Mouse (Mus musculus) T-helper 17 cell (primary cell): ENCODE measurements around the gene Dpf3.

ENCODE experiments used
- in situ Hi-C, 2 experiments: fragments of 300-600 bp; cut with MboI, MseI; formaldehyde crosslinking; loops; 1 replicate in 1 of 2; 2 replicates in 1 of 2; pipeline ENCODE4 v1.15.1; 2025; ENCODE audit warnings: high pct_unique_total_duplicates in 2 of 2

The Dpf3 gene

DNA sequence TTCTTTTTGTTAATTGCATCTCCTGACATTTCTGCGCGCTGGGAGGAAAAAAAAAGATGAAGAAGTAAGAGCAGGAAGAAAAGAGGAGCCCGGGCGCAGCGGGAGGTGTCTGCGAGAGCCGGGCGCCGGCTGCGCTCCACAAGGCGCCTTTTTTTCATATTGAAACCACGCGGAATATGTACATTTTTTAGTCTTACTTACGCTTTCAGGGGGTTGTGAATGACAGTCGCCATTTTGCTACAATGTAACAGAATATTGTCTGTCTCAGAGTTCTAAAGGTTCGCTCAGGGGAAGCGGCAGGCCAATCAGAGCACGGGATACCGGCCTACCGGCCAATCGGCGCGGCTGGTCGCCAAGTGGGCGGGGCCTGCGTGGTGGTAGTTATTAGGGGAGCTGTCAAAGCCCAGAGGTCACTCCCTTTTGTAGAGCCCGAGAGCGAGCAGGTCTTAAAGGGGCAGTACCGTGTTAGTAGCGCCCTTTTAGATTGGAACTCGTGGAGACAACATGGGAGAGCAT, at the start of gene Dpf3:
Gene Dpf3, minus strand, starts transcription at position 241 of the 516 bp plus-strand sequence.
- in situ Hi-C loops, result loop anchor here in 1 of 2 experiments (10.0 to 25.0 kb wide), 2 partner anchors 375 to 1323 kb away; partner anchors contain the start of gene Sipa1l1

DNA sequence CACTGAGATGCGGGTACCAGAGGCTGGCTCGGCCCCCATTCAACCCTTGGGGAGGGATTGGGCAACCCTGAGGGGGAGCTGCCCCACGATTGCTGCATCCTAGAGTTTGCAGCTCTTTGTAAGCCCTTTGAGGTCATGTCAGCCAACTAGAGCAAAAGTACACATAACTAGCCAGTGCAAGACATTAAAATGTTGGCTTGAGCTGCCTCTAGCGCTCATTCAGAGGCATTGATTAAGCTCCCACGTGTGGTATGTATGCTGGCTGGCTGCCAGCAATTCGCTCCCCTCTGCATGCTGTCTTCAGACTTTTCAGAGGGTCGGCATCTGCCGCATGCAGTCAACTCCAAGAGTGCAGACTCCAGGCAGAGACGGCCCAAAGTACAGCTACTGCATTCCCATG, 48.5 kb upstream of the Dpf3 start:
- in situ Hi-C loops, result no loop called here

DNA sequence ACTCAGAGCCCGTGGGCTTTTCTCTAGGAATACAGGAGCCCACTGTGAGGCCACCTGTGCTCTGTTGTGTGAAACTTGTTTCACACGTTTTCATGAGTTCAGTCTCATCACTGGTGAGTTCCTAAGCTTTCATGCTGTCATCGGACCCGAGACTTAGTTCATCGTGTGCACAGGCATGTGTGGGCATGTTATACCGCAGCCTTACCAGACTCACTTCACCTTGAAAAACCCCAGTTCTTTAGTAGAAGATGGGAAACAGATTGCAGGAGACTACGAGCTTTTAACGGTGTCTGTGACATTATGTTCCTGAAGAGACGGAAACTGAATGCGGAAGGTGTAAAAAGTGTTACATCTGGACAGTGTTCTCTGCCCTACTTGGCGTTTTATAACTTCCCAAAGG, 47.9 kb upstream of the Dpf3 start:
- in situ Hi-C loops, result no loop called here

DNA sequence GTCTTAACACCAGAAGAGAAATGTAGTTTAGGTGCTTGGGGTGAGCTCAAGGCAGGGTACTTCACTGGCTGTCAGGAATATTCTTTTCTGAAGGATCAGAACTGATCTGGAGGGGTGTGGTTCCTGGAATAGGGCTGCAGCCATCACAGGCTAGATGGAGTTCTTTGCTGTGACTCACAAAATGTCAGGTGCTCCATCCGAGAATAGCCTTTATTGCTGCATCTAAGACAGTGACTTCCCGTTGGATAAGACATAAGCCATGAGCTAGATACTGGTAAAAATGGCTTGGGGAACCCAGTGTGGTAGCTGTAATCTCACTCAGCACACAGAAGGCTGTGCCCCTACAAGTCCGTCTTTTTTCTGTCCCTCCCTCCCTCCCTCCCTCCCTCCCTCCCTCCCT, 46.7 kb upstream of the Dpf3 start:
- in situ Hi-C loops, result no loop called here

DNA sequence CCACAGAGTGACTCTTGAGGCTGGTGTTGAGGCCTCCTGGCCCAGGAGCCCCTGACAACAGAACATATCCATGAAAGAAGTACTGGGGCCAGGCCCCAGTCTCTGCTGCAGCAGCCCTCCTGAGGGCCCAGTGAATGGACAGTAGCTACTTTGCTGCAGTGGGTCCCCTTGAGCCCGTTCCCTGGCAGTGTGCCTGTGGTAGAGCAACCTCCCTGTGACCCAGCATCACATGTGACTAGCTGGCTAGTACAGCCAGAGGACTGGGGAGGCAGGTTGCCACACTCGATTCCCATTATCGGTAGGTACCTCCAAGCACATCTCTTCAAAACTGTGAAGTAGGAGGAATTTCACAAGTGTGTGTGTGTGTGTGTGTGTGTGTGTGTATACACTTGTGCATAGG, 45.5 kb upstream of the Dpf3 start:
- in situ Hi-C loops, result no loop called here

DNA sequence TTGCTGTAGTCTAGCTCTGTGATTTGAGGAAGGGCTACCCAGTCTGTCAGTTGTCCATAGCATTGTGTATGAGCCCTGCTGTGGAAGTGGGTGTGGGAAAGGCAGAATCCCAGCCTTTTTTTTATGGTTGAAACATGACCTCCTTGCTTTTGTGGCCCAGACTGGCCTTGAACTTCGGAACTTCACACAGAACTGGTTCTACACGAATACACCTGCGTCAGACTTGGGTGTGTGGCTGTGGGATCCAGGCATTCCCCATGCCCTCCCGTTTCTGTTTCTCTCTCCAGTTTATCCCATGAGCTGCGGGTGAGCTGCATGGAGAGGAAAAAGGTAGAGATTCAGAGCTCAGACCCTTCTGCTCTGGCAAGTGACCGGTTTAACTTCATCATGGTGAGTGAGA, 44.5 kb upstream of the Dpf3 start:
- in situ Hi-C loops, result no loop called here

DNA sequence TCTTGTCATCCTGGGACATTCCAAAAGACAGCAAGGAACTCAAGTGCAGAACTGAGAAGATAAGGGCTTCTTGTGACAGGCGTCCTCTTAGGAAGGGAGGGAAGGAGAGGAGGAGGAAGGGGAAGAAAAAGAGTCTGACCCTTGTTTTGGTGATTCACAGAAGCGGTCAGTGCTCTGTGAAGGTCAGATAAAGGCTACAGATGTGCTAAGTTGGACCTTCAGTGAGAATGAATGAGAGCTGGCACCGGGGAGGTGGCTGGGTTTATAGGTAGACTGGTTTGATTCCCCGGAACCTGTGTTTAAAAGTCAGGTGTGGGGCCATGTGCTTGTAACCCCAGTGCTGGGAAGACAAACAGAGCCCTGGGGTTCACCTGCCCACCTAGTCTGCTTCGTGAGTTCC, 41.1 kb upstream of the Dpf3 start:
- in situ Hi-C loops, result no loop called here

DNA sequence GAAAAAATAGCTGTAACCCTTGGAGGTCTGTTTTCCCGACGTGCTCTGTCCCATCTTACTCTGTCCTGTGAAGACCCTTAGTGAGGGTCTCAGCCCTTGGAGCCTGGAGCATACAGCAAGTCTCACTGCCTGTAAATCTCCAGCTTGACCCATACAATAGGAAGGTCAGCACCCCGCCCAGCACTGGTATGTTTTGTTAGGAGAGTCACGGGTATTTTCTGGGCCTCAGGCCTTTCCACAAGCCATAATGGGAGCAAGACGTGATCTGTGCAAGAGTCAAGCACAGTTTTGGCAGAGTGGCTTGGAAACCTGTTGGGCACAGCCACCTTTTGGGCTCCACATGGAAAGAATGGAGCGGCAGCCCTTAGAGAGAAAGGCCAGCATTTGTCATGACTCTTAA, 40.3 kb upstream of the Dpf3 start:
- in situ Hi-C loops, result no loop called here

DNA sequence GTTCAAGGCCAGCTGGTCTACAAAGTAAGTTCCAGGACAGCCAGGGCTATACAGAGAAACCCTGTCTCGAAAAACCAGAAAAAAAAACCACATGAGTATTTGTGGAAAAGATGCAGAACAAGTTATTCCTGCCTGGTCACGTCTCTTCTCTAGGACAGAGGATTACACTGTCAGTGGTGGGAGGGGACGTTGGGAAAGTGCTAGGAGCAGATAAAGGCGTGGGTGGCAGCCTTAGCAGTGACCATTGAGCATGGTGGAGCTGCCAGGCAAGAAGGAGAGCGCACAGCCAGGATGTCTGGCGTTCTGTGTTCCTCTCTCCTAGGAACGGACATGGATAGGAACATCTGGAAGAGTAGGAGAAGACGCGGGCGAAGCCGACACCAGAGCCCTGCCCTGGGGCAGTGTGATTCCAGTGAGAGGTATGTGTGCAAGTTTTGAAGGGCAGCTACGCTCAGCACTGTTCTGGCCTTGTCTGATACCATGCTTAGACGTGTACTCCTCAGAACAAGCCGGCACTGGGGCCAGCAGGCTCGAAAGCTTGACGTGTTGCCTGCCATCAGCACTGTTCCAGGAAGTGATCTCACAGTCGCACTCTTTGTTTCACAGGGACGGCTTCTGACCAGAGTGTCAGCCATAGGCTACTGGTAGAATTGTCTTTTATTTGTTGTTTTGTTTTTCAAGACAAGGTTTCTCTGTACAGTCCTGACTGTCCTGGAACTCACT, 38.5 kb upstream of the Dpf3 start:
- in situ Hi-C loops, result no loop called here

DNA sequence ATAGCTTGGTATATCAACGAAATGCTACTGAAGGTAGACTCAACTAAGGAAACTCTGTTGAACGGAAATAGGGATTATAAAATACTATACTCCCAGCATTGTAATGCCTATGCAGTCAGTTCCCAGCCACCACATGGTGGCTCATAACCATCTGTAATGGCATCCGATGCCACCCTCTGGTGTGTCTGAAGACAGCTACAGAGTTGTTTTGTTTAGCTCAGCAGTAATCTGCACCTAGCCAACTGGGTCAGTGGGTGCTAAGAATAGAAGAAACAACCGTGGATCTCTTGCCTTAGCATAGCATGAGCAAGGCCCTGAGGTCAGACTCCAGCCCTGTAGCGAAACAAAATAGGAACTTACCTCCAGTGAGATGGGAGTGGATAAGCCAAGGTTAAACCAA, 36.8 kb upstream of the Dpf3 start:
- in situ Hi-C loops, result no loop called here

DNA sequence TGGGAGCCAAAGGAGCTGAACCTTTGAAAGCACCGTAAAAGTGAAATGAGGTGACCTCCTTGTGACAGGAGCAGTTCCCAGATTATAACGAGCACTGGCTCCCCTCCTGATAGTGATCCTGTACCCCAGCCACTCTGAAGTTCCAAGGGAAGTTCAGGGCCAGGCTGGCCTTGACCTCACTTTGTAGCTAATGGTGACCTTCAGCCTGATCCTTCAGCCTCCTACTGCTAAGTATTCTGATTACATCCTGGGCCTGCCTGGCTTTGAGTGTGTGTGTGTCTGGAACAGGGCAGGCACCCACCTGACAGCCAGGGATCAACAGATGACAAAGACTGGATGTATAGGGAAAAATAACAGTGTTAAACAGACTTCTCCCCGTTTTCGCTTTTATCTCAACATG, 36.4 kb upstream of the Dpf3 start:
- in situ Hi-C loops, result no loop called here

DNA sequence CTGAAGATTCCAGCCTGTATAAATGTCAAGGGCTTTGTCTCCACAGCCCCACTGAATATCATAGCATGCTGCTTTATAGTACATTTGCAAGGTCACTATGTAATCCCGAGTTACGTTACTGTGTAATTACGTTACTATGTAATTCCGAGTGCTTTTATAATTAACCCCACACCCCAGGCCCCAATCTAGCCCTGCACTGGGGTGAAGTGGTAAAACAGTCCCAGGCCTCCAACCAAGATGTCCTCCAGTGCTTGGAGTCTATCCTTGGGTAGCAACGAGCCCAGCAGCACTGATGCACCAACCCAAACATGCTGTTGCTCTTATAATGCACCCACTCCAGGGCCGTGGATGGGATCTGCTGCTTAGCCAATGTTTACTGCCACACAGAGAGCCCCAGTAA, 35.5 kb upstream of the Dpf3 start:
- in situ Hi-C loops, result no loop called here

DNA sequence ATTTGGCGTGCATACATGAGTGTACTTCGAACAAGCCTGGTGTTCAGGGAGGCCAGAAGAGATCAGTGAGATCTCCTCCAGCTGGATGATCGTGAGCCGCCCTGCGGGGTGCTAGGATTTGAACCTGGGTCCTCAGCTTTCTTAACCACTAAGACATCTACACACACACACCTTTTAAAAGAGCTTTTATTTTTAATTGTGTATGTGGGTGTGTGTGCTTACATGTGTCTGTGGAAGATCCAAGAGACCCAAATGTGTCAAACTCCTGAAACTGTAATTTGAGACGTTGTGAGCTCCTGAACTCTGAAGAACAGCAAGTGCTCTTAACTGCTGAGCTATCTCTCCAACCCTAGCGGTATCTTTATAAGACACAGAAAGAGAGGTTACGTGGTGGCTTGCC, 33.6 kb upstream of the Dpf3 start:
- in situ Hi-C loops, result no loop called here

DNA sequence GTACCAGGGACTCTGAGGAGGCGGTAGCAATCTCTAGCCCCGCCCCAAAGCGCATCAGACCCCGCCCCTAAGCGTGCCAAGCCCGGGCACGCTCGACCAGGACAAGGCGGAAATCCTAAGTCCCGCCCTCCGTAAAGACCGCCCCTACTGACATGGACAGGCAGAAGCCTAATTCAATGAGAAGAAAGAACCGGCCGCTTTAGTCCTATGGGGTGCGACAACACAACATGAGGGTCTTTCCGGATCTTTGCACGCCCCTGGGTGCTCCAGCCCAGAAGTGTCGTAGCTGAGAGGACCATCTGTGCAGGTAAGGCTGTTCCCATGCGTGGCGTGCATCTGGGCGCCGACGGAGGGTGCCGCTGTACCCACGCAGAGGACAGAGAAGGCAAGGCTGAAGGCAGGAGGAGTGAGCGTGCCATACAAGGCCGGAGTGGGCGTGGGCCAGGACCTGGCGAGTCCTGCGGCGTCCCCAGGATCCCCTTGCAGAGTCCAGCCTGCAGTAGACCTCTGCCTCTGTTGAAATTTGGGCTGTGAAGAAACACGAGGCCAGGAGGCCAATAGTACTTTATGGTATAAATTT, 32.9 kb upstream of the Dpf3 start, which contains the start of gene Dcaf4:
Gene Dcaf4, plus strand, starts transcription at position 156 of the 580 bp plus-strand sequence.
- in situ Hi-C loops, result no loop called here

DNA sequence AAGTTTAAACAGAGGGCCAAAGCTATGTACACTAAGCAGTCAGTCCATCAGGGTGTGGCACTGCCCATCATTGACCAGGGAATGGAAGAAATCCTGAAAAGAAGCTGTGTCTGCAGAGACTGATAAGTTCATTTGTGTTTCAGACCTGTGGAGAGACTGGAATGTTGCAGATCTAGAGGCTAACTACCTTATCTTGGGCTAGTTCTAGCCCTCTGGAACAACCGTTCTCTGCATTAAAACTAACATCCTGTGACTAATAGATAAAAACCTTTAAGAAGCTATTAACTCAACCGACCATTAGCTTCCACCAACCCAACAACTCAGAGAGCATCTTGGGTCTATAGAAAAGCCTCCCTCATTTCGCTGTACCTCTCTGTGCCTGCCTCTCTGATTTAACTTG, 30.1 kb upstream of the Dpf3 start:
- in situ Hi-C loops, result no loop called here

DNA sequence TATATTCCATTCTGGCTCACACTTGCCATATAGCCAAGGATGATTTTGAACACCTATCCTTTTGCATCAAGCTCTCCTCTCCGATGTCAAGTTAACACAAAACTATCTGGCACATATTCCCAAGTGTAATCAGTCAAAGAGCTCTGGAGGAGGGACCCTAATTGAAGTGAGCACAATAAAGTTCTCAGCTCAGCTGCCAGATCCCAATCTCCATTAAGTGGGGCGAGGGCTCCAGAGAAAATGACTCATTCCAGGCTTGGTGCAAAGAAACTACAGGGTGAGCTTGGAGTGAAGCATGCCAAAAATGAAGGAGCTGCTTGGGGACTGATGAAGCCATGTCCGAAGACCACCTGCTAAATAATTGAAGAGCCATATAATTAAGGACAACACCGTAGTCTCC, 26.7 kb upstream of the Dpf3 start:
- in situ Hi-C loops, result no loop called here

DNA sequence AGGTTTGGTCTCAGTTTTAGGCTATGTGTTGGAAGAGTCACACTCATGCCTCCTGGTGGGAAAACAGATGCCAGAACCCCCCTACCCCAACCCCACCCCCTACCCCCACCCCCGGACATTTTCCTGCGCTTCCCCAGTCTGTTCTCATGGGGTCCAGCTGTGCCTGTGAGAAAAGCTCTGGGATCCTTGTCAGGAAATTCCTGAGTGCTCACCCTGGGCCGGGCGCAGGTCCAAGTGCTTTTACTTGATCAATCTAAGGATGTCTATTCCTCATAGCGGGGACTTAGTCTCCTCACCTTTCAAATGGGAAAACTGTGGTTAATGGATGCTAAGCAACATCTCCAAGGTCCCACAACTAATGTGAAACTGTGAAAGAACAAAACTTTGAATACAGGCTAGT, 25.7 kb upstream of the Dpf3 start:
- in situ Hi-C loops, result no loop called here

DNA sequence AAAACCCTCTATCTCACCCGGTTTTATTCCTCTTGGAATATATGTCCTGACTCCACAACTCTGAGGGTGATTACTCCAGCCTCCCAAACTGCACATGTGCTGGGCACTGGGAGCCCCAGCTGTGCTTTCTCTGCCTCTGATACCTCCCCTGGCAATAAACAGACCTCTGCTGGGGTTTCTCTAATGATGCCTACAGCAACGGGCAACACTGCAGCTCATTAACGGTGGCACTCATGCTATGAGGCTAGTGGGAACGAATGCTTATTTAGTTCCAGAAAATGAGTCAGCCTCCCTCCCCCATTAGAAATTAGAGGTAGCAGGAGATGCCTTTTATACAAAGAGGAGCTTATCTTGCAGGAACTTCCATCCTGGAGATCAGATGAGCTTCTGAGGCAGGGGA, 25.3 kb upstream of the Dpf3 start:
- in situ Hi-C loops, result no loop called here

DNA sequence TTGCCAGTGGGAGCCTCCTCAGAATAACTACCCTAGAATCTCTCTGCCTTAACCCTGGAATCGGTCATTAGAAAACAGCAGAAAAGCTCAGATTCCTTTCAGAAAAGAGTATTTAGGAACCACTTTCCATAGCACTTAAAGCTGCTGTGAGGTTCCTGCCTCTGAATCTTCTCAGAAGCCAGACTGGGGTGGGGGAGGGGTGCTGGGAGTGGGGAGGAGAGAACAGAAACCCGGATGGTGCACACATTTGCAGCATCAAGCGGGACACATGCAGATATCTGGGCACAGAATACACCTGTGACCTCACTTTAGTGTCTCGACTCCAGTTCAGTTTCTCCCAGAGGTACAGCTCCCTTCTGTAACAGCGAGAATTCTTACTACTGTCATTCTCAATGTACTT, 23.1 kb upstream of the Dpf3 start:
- in situ Hi-C loops, result no loop called here

DNA sequence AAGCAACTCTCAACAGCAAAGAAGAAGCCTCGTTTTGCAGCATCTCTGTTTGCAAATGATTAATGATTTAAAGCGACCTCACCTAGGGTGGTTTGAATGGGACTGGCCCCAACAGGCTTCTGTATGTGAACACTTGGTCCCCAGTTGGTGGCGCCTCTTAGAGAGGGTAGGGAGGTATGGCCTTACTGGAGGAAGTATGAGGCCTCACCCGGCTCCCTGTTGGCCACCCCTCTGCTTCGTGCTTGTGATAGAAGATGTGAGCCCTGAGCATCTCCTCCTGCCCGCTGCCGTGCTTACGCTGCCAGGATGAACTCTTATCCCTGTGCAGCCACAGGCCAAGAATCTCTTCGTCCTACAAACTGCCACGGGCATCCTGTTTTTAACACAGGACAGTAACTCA, 19.0 kb upstream of the Dpf3 start:
- in situ Hi-C loops, result no loop called here

DNA sequence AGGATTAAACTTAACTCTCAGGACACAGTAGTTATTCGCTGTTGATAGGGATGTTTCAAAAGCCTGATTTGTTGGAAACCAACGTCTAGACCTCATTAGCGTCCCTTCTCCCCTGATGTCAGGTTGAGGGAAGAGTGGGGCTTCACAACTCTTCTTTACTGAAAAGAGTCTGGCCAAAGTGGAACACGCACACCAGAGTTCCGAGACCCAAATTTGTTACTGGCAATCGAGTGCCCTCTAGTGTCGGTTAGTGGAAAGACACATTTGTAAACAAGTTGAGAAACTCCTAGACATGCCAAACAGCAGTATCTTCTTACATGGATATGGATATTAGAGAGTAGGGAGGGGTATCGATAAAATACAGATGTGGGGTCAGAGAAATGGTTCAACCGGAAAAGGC, 14.7 kb upstream of the Dpf3 start:
- in situ Hi-C loops, result no loop called here

DNA sequence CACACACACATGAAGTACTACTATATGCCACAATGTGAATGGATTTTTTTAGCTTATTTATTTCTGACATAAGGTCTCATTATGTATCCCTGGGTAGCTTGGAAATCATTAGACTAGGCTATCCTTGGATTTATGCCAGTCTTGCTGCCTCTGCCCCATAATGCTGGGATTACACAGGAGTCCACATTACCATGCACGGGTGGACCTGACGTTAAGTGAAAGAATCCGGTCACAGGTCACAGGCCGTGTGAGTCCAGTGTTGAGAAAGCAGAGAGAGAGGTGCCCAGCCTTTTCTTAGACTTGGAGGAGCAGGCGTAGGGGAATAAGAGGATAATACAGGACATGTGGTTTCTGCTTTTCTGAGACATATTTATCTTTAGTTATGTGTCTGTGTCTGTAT, 11.7 kb upstream of the Dpf3 start:
- in situ Hi-C loops, result loop anchor here (5.0 to 25.0 kb wide), 2 partner anchors 387 to 1527 kb away; no protein-coding TSS in a partner anchor

DNA sequence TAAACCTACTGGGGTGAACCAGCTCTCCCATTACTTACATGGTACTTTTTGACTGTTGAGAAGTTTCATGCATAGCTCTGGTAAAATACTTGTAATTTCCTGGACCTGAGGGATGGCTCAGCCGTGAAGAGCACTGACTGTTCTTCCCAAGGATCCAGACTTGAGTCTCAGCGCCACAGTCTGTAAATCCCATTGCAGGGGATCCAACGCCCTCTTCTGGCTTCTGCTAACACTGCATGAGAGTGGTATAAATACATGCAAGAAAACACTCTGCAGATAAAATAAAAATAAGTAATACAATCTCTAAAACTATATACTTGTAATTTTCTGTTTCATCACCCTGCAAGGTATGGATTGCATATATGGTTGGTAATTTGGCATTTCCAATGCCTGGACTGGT, 10.4 kb upstream of the Dpf3 start:
- in situ Hi-C loops, result loop anchor here (5.0 to 25.0 kb wide), 2 partner anchors 386 to 1526 kb away; no protein-coding TSS in a partner anchor
